Mouse (Mus musculus): ENCODE data around the gene Lnx1. TPM values are rescaled to one million over a fixed set of nuclear protein-coding genes. Genes with fewer than 3 reads are reported as not detected.

Lnx1 gene
- total and polyA plus RNA-seq, 3 experiments: 9.8 to 13.8 (median 12.2) TPM

- Histone ChIP-seq H3K27ac (no peak overlapping the region; the same call in 1 of the 2 replicates), H3K79me2 (replicated peaks; ENCODE audit: control insufficient read depth, insufficient read depth, low read length) (no peaks in the 10 kb centered on the region), H3K27me3 (ENCODE audit: control insufficient read depth, insufficient read depth, low read length) (no peaks in the 10 kb centered on the region), H3K4me3 (no peak overlapping the region), H3K4me1 (ENCODE audit: control insufficient read depth, insufficient read depth, low read length) (peaks cover 24% of the 10 kb centered on the region), H3K36me3 (ENCODE audit: control insufficient read depth, insufficient read depth, low read length) (peaks cover 18% of the 10 kb centered on the region), H3K9ac (ENCODE audit: low read depth, low read length) (no peak overlapping the region)
- TF ChIP-seq CTCF (IDR thresholded peaks at IDR 0.05) (no peak), EP300 (IDR thresholded peaks at IDR 0.05; ENCODE audit: insufficient read depth, low read depth, low read length) (no peak), POLR2A (IDR thresholded peaks at IDR 0.05; ENCODE audit: insufficient read depth, low read depth, low read length) (no peak)
- WGBS: 61% methylated on average over 2 of the region's 2 CpGs
- no peak for DNase-seq
- intact Hi-C loops (cut with DNase I): no loop called here
Observed at GRCm38 (mm10) chr5:74683832-74684231, 18.9 kb downstream of the Lnx1 start.

GRCm38 (mm10) chr5:74682735-74683134 lies 20.0 kb downstream of the Lnx1 start:
- Histone ChIP-seq H3K9ac (ENCODE audit: low read depth, low read length) (no peak overlapping the region), H3K27ac (peak overlapping the region; percentile 12), H3K27me3 (ENCODE audit: control insufficient read depth, insufficient read depth, low read length) (no peaks in the 10 kb centered on the region), H3K4me1 (ENCODE audit: control insufficient read depth, insufficient read depth, low read length) (peaks cover 33% of the 10 kb centered on the region), H3K79me2 (replicated peaks; ENCODE audit: control insufficient read depth, insufficient read depth, low read length) (no peaks in the 10 kb centered on the region), H3K4me3 (no peak overlapping the region), H3K36me3 (ENCODE audit: control insufficient read depth, insufficient read depth, low read length) (peaks cover 22% of the 10 kb centered on the region)
- TF ChIP-seq CTCF (IDR thresholded peaks at IDR 0.05) (no peak), POLR2A (IDR thresholded peaks at IDR 0.05; ENCODE audit: insufficient read depth, low read depth, low read length) (no peak), EP300 (IDR thresholded peaks at IDR 0.05; ENCODE audit: insufficient read depth, low read depth, low read length) (no peak)
- intact Hi-C loops (cut with DNase I): no loop called here
- 70% methylated on average over 1 of the region's 1 CpGs for WGBS
- DNase-seq: no peak

- H3K4me1 ChIP-seq (ENCODE audit: control insufficient read depth, insufficient read depth, low read length): peaks cover 33% of the 10 kb centered on the region
- peak; percentile 65 to 81 for DNase-seq
- H3K79me2 ChIP-seq (replicated peaks; ENCODE audit: control insufficient read depth, insufficient read depth, low read length): no peaks in the 10 kb centered on the region
- no peaks in the 10 kb centered on the region for H3K27me3 ChIP-seq (ENCODE audit: control insufficient read depth, insufficient read depth, low read length)
- H3K36me3 ChIP-seq (ENCODE audit: control insufficient read depth, insufficient read depth, low read length): peaks cover 30% of the 10 kb centered on the region
- 42% methylated on average over 7 of the region's 7 CpGs for WGBS
- peak; percentile 93; the same call in 1 of the 2 replicates for TF ChIP-seq EP300 (IDR thresholded peaks at IDR 0.05; ENCODE audit: insufficient read depth, low read depth, low read length)
- TF ChIP-seq POLR2A (IDR thresholded peaks at IDR 0.05; ENCODE audit: insufficient read depth, low read depth, low read length): no peak
- no peak overlapping the region for H3K4me3 ChIP-seq
- H3K27ac ChIP-seq: peak overlapping the region; percentile 83
- no peak overlapping the region for H3K9ac ChIP-seq (ENCODE audit: low read depth, low read length)
- intact Hi-C loops (cut with DNase I): loop anchor here (1.0 to 2.0 kb wide), 3 partner anchors 25 to 39 kb away; no protein-coding TSS in a partner anchor
Observed at GRCm38 (mm10) chr5:74679631-74680030, 23.1 kb downstream of the Lnx1 start.

- Histone ChIP-seq H3K79me2 (replicated peaks; ENCODE audit: control insufficient read depth, insufficient read depth, low read length) (no peaks in the 10 kb centered on the region), H3K27ac (peak overlapping the region; percentile 83), H3K4me3 (no peak overlapping the region), H3K9ac (ENCODE audit: low read depth, low read length) (no peak overlapping the region), H3K27me3 (ENCODE audit: control insufficient read depth, insufficient read depth, low read length) (no peaks in the 10 kb centered on the region), H3K36me3 (ENCODE audit: control insufficient read depth, insufficient read depth, low read length) (peaks cover 30% of the 10 kb centered on the region), H3K4me1 (ENCODE audit: control insufficient read depth, insufficient read depth, low read length) (peaks cover 31% of the 10 kb centered on the region)
- DNase-seq: no peak
- intact Hi-C loops (cut with DNase I): loop anchor here (1.0 to 2.0 kb wide), 3 partner anchors 26 to 38 kb away; no protein-coding TSS in a partner anchor
- WGBS: 62% methylated on average over 5 of the region's 5 CpGs
- TF ChIP-seq EP300 (IDR thresholded peaks at IDR 0.05; ENCODE audit: insufficient read depth, low read depth, low read length) (no peak), POLR2A (IDR thresholded peaks at IDR 0.05; ENCODE audit: insufficient read depth, low read depth, low read length) (no peak), CTCF (IDR thresholded peaks at IDR 0.05) (no peak)
Observed at GRCm38 (mm10) chr5:74678693-74679092, 24.0 kb downstream of the Lnx1 start.

- TF ChIP-seq EP300 (IDR thresholded peaks at IDR 0.05; ENCODE audit: insufficient read depth, low read depth, low read length): no peak
- no peak for TF ChIP-seq POLR2A (IDR thresholded peaks at IDR 0.05; ENCODE audit: insufficient read depth, low read depth, low read length)
- TF ChIP-seq CTCF (IDR thresholded peaks at IDR 0.05): no peak
- Histone ChIP-seq H3K79me2 (replicated peaks; ENCODE audit: control insufficient read depth, insufficient read depth, low read length) (no peaks in the 10 kb centered on the region), H3K4me1 (ENCODE audit: control insufficient read depth, insufficient read depth, low read length) (peaks cover 29% of the 10 kb centered on the region), H3K27me3 (ENCODE audit: control insufficient read depth, insufficient read depth, low read length) (no peaks in the 10 kb centered on the region), H3K4me3 (0 out of 2 replicates have a peak overlapping the region, but pooled peaks have one; percentile 10), H3K27ac (peak overlapping the region; percentile 83), H3K36me3 (ENCODE audit: control insufficient read depth, insufficient read depth, low read length) (peaks cover 33% of the 10 kb centered on the region), H3K9ac (ENCODE audit: low read depth, low read length) (peak overlapping the region; percentile 40)
- WGBS: 53% methylated on average over 19 of the region's 19 CpGs
- intact Hi-C loops (cut with DNase I): loop anchor here (2.0 kb wide), 1 partner anchor 37 kb away; no protein-coding TSS in a partner anchor
- DNase-seq: peak in 1 of 2 experiments; percentile 47
Observed at GRCm38 (mm10) chr5:74677399-74678338, 25.0 kb downstream of the Lnx1 start.

GRCm38 (mm10) chr5:74672556-74672955 lies 30.2 kb downstream of the Lnx1 start:
- no peak overlapping the region for H3K9ac ChIP-seq (ENCODE audit: low read depth, low read length)
- peaks cover 23% of the 10 kb centered on the region for H3K36me3 ChIP-seq (ENCODE audit: control insufficient read depth, insufficient read depth, low read length)
- H3K27ac ChIP-seq: no peak overlapping the region
- no peak overlapping the region for H3K4me3 ChIP-seq
- TF ChIP-seq CTCF (IDR thresholded peaks at IDR 0.05) (no peak), EP300 (IDR thresholded peaks at IDR 0.05; ENCODE audit: insufficient read depth, low read depth, low read length) (no peak), POLR2A (IDR thresholded peaks at IDR 0.05; ENCODE audit: insufficient read depth, low read depth, low read length) (no peak)
- intact Hi-C loops (cut with DNase I): no loop called here
- WGBS: 86% methylated on average over 5 of the region's 5 CpGs
- no peaks in the 10 kb centered on the region for H3K27me3 ChIP-seq (ENCODE audit: control insufficient read depth, insufficient read depth, low read length)
- H3K79me2 ChIP-seq (replicated peaks; ENCODE audit: control insufficient read depth, insufficient read depth, low read length): no peaks in the 10 kb centered on the region
- peaks cover 16% of the 10 kb centered on the region for H3K4me1 ChIP-seq (ENCODE audit: control insufficient read depth, insufficient read depth, low read length)
- no peak for DNase-seq

Measured in heart, adult 2 months (tissue).